Mouse (Mus musculus) kidney, postnatal 0 days (tissue): Measurements from ENCODE around the gene Gnas. TPM values are rescaled to one million over a fixed set of nuclear protein-coding genes. Genes with fewer than 3 reads are reported as not detected.

ENCODE experiments used
- ATAC-seq: fragments of 200-750 bp; cut with Nextera tagmentation; replicated peaks from 2 replicates; pipeline ENCODE4 v1.8.0; 2017; ENCODE audit warnings: low read depth, moderate number of reproducible peaks, moderate TSS enrichment, moderate library complexity; ENCODE audit not compliant: low FRiP score
- DNase-seq: peaks from one replicate; pipeline ENCODE4 v3.0.0-alpha.2; 2016; ENCODE audit warnings: low spot score
- H3K27ac ChIP-seq: fragments of 300-500 bp; sonication (generic); 2 replicates; pipeline ENCODE4 v1.5.1; 2014; ENCODE audit warnings: mild to moderate bottlenecking
- H3K27me3 ChIP-seq: fragments of 300-500 bp; sonication (generic); 2 replicates; pipeline ENCODE4 v1.6.1; 2014; ENCODE audit warnings: low read length, mixed read lengths; ENCODE audit not compliant: insufficient read depth
- H3K36me3 ChIP-seq: fragments of 300-500 bp; sonication (generic); 2 replicates; pipeline ENCODE4 v1.6.1; 2014; ENCODE audit warnings: low read length, mixed read lengths; ENCODE audit not compliant: insufficient read depth
- H3K4me1 ChIP-seq: fragments of 300-500 bp; sonication (generic); replicated peaks from 2 replicates; pipeline ENCODE4 v1.6.1; 2014; ENCODE audit warnings: antibody characterized with exemption, low read length, mixed read lengths; ENCODE audit not compliant: insufficient read depth
- H3K4me2 ChIP-seq: fragments of 300-500 bp; sonication (generic); 2 replicates; pipeline ENCODE4 v1.6.1; 2014; ENCODE audit warnings: mild to moderate bottlenecking, low read length, moderate library complexity, mixed read lengths
- H3K4me3 ChIP-seq: fragments of 300-500 bp; sonication (generic); replicated peaks from 2 replicates; pipeline ENCODE4 v1.5.1; 2014; ENCODE audit warnings: low read depth, low read length
- H3K9ac ChIP-seq: fragments of 300-500 bp; sonication (generic); 2 replicates; pipeline ENCODE4 v1.6.1; 2014; ENCODE audit warnings: low read depth, low read length
- H3K9me3 ChIP-seq: fragments of 300-500 bp; sonication (generic); replicated peaks from 2 replicates; pipeline ENCODE4 v1.6.1; 2016; ENCODE audit warnings: low read length, inconsistent platforms, mixed read lengths
- CTCF ChIP-seq: IDR thresholded peaks from 2 replicates; pipeline ENCODE4 v1.5.1; 2016; ENCODE audit warnings: antibody characterized with exemption, low read depth, mild to moderate bottlenecking, moderate library complexity
- WGBS: fragments of 180-500 bp; shearing (Covaris S2); extraction: QIAGEN DNeasy Blood & Tissue Kit; methylation state at CpG from one replicate; pipeline ENCODE4 v1.1.7; 2014; 5-methylcytosine and 5-hydroxymethylcytosine counted together
- polyA plus RNA-seq: library from polyadenylated mRNA; unstranded; fragments of >200 nt; fragmentation: Nextera tagmentation; extraction: Ambion mirVana; gene quantifications from 2 replicates; pipeline ENCODE4 v1.2.1, GENCODE M21; 2015

Gene Gnas
- polyA plus RNA-seq, 1 experiment from 2014 or later: 1,363 TPM

DNA sequence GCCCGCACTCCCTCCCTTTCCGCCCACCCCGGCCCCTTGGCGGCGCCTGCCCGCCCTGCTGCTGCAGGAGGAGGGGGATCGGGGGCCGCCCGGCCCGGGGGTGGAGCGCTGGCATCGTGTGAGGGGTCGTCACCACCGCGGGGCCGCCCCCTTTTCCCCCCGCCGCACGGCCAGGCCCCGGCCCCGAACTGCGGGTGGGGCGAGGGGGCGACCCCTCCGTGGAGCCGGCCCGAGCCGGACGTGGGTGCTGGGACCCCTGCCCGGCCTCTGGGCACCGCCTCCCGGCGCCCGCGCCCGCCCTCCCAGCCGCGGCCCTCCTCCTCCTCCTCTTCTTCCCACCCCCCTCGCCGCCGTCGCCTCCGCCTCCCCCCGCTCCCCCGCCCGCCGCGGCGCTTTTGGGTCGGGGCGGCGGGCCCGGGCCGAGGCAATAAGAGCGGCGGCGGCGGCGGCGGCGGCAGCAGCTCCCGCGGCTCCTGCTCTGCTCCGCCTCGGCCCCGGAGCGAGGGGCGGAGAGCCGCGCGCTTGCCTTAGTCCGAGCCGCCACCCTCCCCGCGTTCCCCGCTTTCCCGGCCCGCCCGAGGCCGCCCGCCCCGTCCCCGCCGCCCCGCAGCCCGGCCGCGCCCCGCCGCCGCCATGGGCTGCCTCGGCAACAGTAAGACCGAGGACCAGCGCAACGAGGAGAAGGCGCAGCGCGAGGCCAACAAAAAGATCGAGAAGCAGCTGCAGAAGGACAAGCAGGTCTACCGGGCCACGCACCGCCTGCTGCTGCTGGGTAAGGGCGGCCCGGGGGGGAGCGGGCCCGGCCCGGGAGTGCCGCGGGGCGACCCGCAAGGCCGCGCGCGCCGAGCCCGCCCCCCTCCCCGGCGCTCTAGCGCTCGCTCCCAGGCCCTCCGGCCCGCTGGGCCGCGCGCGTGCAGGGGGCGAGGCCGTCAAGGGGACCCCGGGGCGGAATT lies 45.8 kb downstream of the Gnas start:
- Histone ChIP-seq H3K27me3 (no peaks in the 10 kb centered on the region), H3K4me2 (peak overlapping the region; percentile 65), H3K27ac (peak overlapping the region; percentile 99), H3K4me1 (peaks cover 23% of the 10 kb centered on the region; the same call in 1 of the 2 replicates), H3K4me3 (peak overlapping the region; percentile 89), H3K9ac (peak overlapping the region; percentile 100), H3K36me3 (no peaks in the 10 kb centered on the region), H3K9me3 (no peaks in the 10 kb centered on the region)
- ATAC-seq: peak; percentile 78
- TF ChIP-seq CTCF: peak; percentile 55; the same call in 1 of the 2 replicates
- DNase-seq: peak; percentile 94
- under 1% methylated on average over 66 of the region's 131 CpGs for WGBS

- WGBS: under 1% methylated on average over 46 of the region's 48 CpGs
Observed at GRCm38 (mm10) chr2:174330616-174331191, 46.6 kb downstream of the Gnas start.

GRCm38 (mm10) chr2:174331282-174332030 lies 47.3 kb downstream of the Gnas start:
- no peaks in the 10 kb centered on the region for H3K27me3 ChIP-seq
- WGBS: 12% methylated on average over 12 of the region's 12 CpGs
- no peak for TF ChIP-seq CTCF
- no peaks in the 10 kb centered on the region for H3K9me3 ChIP-seq
- peaks cover 37% of the 10 kb centered on the region for H3K4me1 ChIP-seq
- H3K9ac ChIP-seq: peak overlapping the region; percentile 100
- peak overlapping the region; percentile 89 for H3K4me3 ChIP-seq
- DNase-seq: no peak
- H3K27ac ChIP-seq: peak overlapping the region; percentile 99
- peak overlapping the region; percentile 65 for H3K4me2 ChIP-seq
- ATAC-seq: no peak
- H3K36me3 ChIP-seq: no peaks in the 10 kb centered on the region

More at GRCm38 (mm10) chr2:174330616-174331191, 46.6 kb downstream of the Gnas start:
- H3K4me2 ChIP-seq: peak overlapping the region; percentile 65
- peak; percentile 71 for ATAC-seq
- TF ChIP-seq CTCF: peak; percentile 21; the same call in 1 of the 2 replicates
- peak overlapping the region; percentile 100 for H3K9ac ChIP-seq
- peak overlapping the region; percentile 99 for H3K27ac ChIP-seq
- H3K27me3 ChIP-seq: no peaks in the 10 kb centered on the region
- H3K4me1 ChIP-seq: peaks cover 31% of the 10 kb centered on the region; the same call in 1 of the 2 replicates
- peak overlapping the region; percentile 89 for H3K4me3 ChIP-seq
- H3K36me3 ChIP-seq: no peaks in the 10 kb centered on the region
- peak; percentile 74 for DNase-seq
- no peaks in the 10 kb centered on the region for H3K9me3 ChIP-seq

GRCm38 (mm10) chr2:174333239-174333890 lies 49.2 kb downstream of the Gnas start:
- Histone ChIP-seq H3K9ac (no peak overlapping the region), H3K4me1 (peaks cover 41% of the 10 kb centered on the region), H3K9me3 (no peaks in the 10 kb centered on the region), H3K27ac (no peak overlapping the region), H3K4me2 (peak overlapping the region; percentile 65), H3K4me3 (no peak overlapping the region), H3K36me3 (no peaks in the 10 kb centered on the region), H3K27me3 (no peaks in the 10 kb centered on the region)
- ATAC-seq: no peak
- TF ChIP-seq CTCF: no peak
- WGBS: 20% methylated on average over 7 of the region's 7 CpGs
- DNase-seq: no peak

DNA sequence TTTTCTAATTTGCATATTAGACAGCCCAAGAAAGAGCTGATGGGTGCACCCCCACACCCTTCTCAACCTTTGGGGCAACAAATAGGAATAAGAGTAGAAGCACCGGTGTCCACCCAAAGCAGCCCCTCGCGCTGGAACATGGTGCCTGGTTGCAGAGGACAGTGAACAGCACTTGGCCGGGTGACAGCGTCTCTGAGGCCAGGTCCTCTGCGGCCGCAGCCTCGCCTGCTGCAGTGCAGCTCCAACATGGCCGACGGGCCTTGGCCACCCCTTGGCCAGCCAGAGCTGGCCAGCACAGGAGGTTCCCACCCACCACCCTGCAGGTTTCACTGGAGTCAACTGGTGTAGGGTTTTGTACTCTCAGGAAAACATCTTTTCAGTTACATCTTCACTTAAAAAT lies 50.3 kb downstream of the Gnas start:
- TF ChIP-seq CTCF: no peak
- H3K36me3 ChIP-seq: no peaks in the 10 kb centered on the region
- no peaks in the 10 kb centered on the region for H3K9me3 ChIP-seq
- 72% methylated on average over 10 of the region's 10 CpGs for WGBS
- no peak for ATAC-seq
- H3K27ac ChIP-seq: peak overlapping the region; percentile 42; the same call in 1 of the 2 replicates
- H3K4me2 ChIP-seq: 0 out of 2 replicates have a peak overlapping the region, but pooled peaks have one; percentile 65
- DNase-seq: no peak
- H3K4me1 ChIP-seq: peaks cover 41% of the 10 kb centered on the region
- no peak overlapping the region for H3K4me3 ChIP-seq
- H3K9ac ChIP-seq: no peak overlapping the region
- H3K27me3 ChIP-seq: no peaks in the 10 kb centered on the region
